Mouse (Mus musculus) heart, postnatal 0 days (tissue): ENCODE results near the gene Tmpo.

Experiments
- CTCF ChIP-seq: IDR thresholded peaks from 2 replicates; pipeline ENCODE4 v1.5.1; 2016; ENCODE audit warnings: antibody characterized with exemption, control low read depth, low read depth
- EP300 ChIP-seq: IDR thresholded peaks from 2 replicates; pipeline ENCODE4 v1.6.1; 2016; ENCODE audit warnings: antibody characterized with exemption, low read depth

DNA sequence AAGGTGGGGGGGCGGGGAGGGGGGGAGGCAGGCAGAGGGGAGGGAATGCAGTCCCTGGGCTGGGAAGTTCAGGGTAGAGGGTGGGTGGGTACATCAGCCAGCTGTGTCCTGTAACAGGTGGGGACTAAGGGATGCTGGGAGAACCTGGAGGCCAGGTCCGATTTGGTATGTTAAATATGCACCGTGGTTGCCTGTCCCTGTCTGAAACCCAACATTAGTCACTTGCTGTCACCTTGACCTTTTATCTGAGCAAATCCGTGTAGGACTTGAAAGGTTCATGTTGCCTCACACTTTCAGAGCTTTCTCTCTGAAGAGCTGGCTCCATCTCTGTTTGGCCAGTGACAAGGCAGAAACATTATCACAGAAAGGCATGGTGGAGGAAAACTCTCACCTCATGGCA lies 3.9 kb downstream of the Tmpo start:
- no peak for TF ChIP-seq CTCF
- TF ChIP-seq EP300, result no peak
